Mouse (Mus musculus) B cell, adult 2 months (primary cell): Measurements from ENCODE around the gene Snai3.

ENCODE experiments used
- DNase-seq, 2 experiments: peaks; one replicate each; pipeline ENCODE4 v3.0.0; 2022

The Snai3 gene

DNA sequence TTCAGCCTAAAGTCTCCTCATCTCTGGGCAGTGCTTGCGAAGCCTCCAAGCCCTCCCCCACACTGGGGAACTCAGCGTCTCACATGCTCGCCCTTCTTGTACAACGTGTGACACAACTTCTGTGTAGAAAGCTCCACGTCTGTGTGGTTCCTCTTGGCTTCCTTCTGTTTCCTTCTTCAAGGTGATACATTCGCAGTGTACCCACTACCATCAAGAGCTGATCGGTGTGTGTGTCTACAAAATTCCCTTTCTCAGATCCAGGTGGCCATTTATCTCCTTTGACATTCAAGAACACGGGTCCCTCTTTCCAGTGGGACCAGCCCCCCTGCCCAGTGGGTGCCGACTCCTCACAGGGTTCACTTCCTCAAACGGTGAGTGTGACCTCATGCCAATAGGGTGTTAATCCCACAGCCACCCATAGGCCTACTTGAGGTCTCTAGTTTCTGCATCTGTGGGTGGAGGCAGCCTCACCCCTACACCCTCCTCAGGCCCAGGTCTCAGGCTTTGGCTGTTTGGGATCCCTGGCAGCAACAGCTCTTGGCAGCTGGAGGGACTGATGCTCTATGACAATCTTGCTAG is 30.4 kb downstream of the Snai3 start:
- DNase-seq: peak; percentile 84 to 86

DNA sequence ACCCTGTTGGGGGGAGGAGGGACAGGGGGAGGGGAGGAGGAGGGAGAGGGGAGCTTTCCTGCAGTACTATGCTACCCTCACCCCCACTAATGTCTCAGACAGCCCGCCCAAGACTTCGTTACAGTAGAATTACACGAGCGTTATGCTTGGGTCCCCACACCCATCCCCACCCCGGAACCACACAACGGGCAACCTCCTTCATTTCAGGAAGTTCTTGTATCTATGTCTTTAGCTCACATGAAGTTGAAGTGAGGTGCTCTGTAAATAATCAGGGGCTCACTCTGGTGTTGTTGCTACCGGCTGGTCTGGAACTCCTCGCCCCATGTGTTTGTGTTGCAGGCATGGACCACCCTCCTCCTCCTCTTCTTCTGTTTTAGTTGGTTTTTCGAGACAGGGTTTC is 32.4 kb downstream of the Snai3 start:
- DNase-seq: peak; percentile 63 to 72

DNA sequence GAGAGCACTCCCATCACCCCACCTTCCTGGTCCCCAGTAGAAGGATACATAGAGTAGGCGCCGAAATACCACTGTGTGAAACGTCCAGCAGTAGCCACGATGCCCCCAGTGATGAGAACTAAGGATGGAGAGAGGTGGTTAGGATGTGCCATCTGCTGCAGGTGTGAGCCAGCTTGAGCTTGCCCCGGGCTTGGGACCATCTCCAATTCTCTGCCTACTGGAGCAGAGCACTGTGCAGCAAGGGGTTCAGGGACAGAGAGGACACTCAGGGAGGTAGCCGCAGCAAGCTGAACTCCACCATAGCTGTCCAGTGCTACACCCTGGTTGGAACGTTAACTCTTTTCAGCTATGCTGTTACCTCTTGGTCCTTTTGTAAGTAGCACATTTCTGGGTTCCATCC is 32.9 kb downstream of the Snai3 start:
- DNase-seq: no peak

DNA sequence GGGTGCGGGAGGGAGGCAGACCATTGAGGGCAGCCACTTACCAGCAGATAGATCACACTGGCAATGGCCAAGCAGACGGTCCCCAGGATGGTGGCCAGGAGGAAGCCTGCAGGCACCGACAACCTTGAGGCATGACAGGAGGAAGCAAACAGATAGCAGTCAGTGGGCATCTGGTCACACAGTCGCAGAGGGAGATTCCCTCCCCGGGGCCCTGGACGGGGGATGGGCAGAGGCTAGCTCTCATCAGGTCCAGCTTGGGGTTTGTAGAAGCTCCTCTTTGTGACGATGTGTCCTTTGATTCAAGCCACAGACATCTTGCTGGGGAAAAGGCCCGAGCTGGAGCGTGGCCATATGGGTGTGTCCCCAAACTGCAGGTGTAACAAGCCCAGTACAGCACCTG is 34.4 kb downstream of the Snai3 start:
- no peak for DNase-seq

DNA sequence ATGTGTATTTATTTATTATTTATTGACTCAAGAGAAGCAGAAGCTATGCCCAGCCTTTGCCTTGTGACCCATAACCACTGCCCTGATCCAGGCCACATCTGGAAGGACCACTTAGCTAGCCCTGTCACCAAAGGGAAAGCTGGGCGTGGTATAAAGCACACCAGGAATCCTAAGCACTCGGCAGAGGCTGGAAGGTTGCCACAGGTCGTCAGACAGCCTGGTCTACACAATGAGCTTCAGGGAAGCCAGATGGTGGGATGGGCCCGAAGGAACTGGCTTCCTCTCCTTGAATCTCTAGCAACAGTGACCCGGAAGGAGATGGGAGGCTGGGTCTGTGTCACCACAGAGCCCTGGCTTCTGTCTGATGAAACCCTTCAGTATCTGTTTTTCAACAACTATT is 36.9 kb downstream of the Snai3 start:
- DNase-seq: no peak

DNA sequence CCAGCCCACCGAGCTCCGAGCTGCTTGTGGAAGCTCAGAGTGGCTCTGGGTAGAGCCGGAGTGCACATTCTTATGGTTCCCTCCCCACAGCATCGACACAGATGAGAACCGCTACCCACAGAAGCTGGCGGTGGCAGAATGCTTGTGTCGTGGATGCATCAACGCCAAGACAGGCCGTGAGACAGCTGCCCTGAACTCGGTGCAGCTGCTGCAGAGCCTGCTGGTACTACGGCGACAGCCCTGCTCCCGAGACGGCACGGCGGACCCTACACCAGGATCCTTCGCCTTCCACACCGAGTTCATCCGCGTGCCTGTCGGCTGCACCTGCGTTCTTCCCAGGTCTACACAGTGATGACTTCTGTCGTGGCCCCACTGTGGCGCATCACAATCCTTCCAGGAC is 37.3 kb downstream of the Snai3 start:
- DNase-seq: no peak

DNA sequence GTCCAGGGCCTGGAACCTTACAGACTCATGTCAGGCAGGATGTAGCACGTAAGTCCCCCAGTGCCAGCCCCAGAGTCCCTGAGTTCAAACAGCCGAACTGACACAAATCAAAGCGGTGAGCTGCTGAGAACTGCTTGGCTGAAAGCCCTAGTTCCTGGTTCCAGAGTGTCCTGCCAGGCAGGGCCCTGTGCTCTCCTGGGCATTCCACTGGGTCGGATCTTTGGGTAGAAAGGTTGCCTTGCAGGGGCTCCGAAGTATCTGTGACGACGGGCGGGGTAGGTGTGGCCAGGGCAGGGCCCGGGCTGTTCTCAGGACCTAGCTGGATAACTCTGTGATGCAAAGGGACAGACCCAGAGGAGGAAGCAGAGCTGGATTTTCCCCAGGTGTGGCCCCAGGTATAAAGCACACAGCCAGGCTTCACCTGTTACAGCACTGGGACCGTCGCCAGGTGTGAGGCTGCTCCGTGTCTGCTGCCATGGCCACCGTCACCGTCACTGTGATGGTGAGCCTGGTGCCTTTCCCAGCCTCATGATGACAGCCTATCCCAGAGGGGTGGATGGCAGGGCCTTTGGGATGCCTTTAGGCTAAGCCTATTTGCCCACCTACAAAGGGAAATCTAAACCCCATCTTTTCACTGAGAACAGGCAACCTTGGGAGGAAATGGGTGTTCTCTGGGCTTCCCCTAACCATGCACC is 39.0 kb downstream of the Snai3 start, which contains the start of gene Il17c:
TSS of gene Il17c (plus strand) at position 645 of the 695 bp plus-strand sequence.
- DNase-seq: no peak

DNA sequence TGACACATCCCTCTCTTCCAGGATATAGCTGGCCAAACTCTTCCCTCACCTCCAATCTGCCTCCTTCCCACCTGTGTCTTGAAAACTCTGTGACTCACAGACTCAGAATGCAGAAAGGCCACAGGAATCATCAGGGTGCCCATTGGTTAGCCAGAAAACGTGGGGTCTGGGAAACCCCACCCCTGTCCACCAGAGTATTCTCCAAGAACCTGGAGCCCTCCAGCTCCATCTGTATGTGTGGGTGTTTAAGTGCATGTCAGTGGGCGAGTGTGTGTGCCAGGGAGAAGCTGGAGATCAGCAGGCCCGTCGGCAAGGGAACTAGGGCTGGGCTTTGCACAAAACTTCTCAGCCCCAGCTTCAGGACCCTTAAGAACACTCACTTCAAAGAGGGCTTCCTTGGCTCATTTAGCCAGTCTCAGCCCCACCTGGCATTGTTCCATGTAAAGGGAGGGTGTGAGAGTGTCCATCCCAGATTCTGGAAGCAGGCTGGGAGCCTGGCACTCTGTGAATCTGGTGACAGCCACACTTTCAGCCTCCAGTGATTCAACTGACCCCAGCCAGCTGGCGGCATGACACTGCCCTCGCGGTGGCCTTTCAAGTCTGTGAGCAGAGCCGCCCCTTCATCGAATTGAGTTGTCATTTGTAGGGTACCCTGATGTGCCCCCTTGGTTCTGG is 40.5 kb downstream of the Snai3 start:
- DNase-seq: no peak

DNA sequence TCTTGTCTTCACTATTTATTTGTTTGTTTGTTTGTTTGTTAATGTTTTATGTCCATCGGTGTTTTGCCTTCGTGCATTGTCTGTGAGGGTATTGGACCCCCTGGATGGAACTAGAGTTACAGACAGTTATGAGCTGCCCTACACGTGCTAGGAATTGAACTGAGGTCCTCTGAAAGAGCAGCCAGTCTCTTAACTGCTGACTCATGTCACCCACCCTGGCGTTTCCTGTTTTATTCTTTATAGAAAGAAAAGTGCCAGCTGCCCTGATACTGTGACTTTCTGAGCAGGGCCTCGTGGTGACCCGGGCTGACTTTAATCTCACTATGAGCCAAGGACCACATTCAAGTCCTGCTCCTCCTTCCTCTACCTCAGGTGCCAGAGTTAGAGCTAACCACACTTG is 45.0 kb downstream of the Snai3 start:
- DNase-seq: no peak

DNA sequence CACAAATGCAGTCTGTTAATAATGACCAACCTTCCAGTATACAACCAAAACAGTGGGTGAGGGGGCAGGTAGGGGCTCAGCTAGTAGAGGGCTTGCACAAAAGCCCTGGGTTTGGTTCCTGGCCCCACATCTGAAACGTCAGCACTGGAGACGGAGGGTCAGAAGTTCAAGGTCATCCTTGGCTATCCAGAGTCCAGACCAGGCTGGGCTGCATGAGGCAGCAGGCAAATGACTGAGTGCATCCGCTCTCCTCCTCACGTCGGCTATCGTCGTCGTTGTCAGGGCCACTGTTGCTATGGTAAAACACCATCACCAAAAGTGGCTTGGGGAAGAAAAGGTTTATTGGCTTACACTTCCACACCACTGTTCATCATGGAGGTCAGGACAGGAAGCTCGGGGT is 46.2 kb downstream of the Snai3 start:
- DNase-seq: no peak

DNA sequence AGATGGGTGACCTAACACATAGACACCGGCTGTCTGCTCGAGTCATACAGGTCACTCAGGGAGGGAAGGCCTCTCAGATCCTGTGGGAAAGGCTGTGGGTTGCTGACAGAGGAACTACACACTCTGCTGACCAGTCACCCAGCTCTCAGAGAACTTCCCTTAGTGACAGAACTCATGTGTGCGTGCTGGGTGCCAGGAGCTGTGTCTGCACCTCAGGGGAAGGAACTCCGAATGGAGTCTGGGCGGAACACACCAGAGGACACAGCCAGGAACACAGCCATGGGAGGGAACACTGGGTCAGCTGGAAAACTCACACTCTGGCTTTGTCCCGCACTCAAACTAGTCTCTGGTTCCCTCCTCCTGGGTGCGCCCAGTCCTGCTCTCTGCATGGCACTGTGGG is 52.9 kb downstream of the Snai3 start:
- no peak for DNase-seq

DNA sequence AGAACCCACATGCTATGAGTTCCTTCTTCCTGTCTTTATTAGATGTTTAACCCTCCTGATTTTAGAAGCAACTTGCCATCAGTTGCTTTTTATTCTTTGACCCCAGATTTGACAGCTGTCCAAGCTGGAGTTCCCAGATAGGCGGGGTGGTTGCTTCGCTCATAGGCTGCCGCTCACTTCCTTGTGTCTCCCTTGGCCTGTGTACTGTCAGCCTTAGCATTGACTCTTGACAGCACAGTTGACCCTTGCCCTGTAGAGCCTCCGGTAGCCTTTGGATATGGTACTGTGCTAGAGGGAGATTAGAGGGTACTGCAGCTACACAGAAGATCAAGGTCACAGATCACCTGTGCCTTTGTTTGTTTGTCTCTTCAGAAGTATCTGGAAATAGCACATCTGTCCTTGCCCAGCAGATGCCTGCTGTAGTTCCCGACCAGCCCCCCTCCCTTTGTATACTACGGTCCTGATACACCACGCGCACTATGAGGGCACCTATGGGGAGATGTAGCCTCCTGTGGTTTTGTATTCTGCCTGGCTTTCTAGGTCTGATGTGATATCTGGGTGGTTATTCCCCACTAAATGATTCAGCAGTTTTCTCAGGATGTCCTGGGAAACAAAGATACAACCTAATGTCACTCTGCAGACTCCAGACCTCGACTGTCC is 55.3 kb downstream of the Snai3 start:
- DNase-seq: no peak
